Comparison of ENCODE assay signal across 7 mouse cellular contexts in the genomic region with DNA sequence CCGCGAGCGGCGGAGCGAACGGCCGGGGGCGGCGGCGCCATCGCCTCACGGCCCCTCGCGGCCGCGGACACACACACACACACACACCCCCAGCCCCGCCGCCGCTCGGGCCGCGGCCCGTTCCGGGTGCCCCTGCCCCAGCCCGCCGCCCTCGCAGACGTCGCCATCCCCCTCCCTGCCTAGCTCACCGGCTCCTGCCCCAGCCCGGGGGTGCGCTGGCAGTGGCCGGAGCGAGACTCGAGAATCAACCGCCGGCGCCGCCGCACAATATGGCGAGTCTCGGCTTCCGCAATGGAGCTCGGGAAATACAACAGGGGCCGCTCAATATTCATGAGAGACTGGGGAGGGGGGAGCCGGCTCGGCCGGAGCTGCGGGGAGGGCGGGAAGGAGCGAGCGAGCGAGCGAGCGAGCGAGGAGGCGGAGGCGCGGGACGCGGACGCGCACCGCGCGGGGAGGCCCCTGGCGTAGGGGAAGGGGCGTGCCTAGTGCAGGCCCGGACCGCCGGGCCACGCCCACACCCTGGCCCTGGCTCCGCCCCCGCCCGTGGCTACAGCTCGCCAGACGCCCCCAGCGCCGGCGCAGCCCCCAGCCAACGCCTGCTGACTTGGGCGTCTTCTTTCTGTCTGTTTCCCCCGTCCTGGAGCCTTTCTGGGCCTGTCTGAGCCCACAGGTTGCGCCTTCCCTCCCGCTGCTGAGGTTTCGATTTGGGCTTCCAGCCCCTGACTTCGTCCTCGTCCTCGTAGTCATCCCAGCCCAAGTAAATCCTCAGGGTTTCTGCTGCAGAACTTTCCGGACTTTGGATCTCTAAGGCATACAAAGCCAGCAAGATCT. TPM values are rescaled to one million over a fixed set of nuclear protein-coding genes. Genes with fewer than 3 reads are reported as not detected.
DNase-seq lines count a peak whose midpoint lies in the region; ATAC-seq and TF ChIP-seq lines count a peak whose summit lies in the region.

A gene (minus strand): TSS at position 425 of the 831 bp plus-strand sequence.

- under 1% methylated on average over 56 of the region's 90 CpGs for WGBS in intestine, postnatal 0 days
- WGBS in midbrain, embryonic 12.5 days, result under 1% methylated on average over 86 of the region's 90 CpGs
- under 1% methylated on average over 87 of the region's 90 CpGs for WGBS in small intestine, adult 2 months

- TF ChIP-seq POLR2A in small intestine, adult 2 months (IDR thresholded peaks at IDR 0.05; ENCODE audit: low read depth, low read length), result peak; percentile 23

- peak within 1 kb of the TSS; percentile 73 for H3K4me2 ChIP-seq in intestine, postnatal 0 days (replicated peaks; ENCODE audit: low read depth)
- H3K4me2 ChIP-seq in midbrain, embryonic 12.5 days (replicated peaks), result peak within 1 kb of the TSS; percentile 58

- TF ChIP-seq CTCF in intestine, postnatal 0 days (IDR thresholded peaks at IDR 0.05; ENCODE audit: low read depth), result no peak
- TF ChIP-seq CTCF in small intestine, adult 2 months (IDR thresholded peaks at IDR 0.05; ENCODE audit: extremely low read depth, insufficient read length, insufficient replicate concordance, low read depth, low read length), result no peak

- ATAC-seq in intestine, postnatal 0 days, result peak; percentile 98
- peak; percentile 97 for ATAC-seq in midbrain, embryonic 12.5 days (ENCODE audit: low FRiP score, low read depth)

- no peaks in the 10 kb centered on the region; the same call in 1 of the 2 replicates for H3K4me1 ChIP-seq in intestine, postnatal 0 days (replicated peaks; ENCODE audit: control insufficient read depth, insufficient read depth, low read length)
- peaks cover 13% of the 10 kb centered on the region for H3K4me1 ChIP-seq in midbrain, embryonic 12.5 days
- no peaks in the 10 kb centered on the region for H3K4me1 ChIP-seq in small intestine, adult 2 months (ENCODE audit: control insufficient read depth, insufficient read depth, insufficient read length, low read length)

- no peaks in the 10 kb centered on the region for H3K36me3 ChIP-seq in intestine, postnatal 0 days (ENCODE audit: control insufficient read depth, insufficient read depth)
- H3K36me3 ChIP-seq in midbrain, embryonic 12.5 days, result no peaks in the 10 kb centered on the region
- H3K36me3 ChIP-seq in small intestine, adult 2 months (ENCODE audit: control insufficient read depth, insufficient read depth, low read length), result no peaks in the 10 kb centered on the region

- intact Hi-C loops in left cerebral cortex, postnatal 4 days (cut with DNase I), result no loop called here

- no peaks in the 10 kb centered on the region for H3K27me3 ChIP-seq in intestine, postnatal 0 days (replicated peaks; ENCODE audit: control insufficient read depth, insufficient read depth, low read length)
- H3K27me3 ChIP-seq in midbrain, embryonic 12.5 days, result no peaks in the 10 kb centered on the region
- no peaks in the 10 kb centered on the region for H3K27me3 ChIP-seq in small intestine, adult 2 months (ENCODE audit: control insufficient read depth, insufficient read depth, low read length)

- H3K9ac ChIP-seq in intestine, postnatal 0 days (ENCODE audit: low read depth, low read length), result peak within 1 kb of the TSS; percentile 98
- H3K9ac ChIP-seq in midbrain, embryonic 12.5 days (replicated peaks), result peak within 1 kb of the TSS; percentile 98

- H3K9me3 ChIP-seq in intestine, postnatal 0 days (ENCODE audit: control insufficient read depth), result no peaks in the 10 kb centered on the region
- H3K9me3 ChIP-seq in midbrain, embryonic 12.5 days, result no peaks in the 10 kb centered on the region

- peak within 1 kb of the TSS; percentile 97 for H3K4me3 ChIP-seq in intestine, postnatal 0 days (ENCODE audit: low read depth, low read length)
- H3K4me3 ChIP-seq in midbrain, embryonic 12.5 days, result peak within 1 kb of the TSS; percentile 98
- H3K4me3 ChIP-seq in small intestine, adult 2 months (ENCODE audit: low read depth, low read length), result peak within 1 kb of the TSS; percentile 75

- DNase-seq in adrenal gland, adult 8-10 months, result peak; percentile 85
- DNase-seq in embryo, embryonic 9.5 days (ENCODE audit: extremely low spot score), result peak; percentile 93
- DNase-seq in gonadal fat pad, adult 2 months (ENCODE audit: low read depth), result no peak
- DNase-seq in left cerebral cortex, postnatal 4 days, result peak; percentile 96

- peak within 1 kb of the TSS; percentile 97 for H3K27ac ChIP-seq in intestine, postnatal 0 days (ENCODE audit: low read depth, low read length)
- H3K27ac ChIP-seq in midbrain, embryonic 12.5 days (replicated peaks), result peak within 1 kb of the TSS; percentile 98
- peak within 1 kb of the TSS; percentile 28 for H3K27ac ChIP-seq in small intestine, adult 2 months (ENCODE audit: insufficient read depth, low read depth, low read length)

RNA-seq across cellular contexts. Expression of the gene that starts here (rescaled TPM):
- total RNA-seq in adrenal gland, adult 8-10 months (2022), result 10 to 100 TPM; 52.6 to 72.0 (median 55.3) TPM
- polyA plus RNA-seq in gonadal fat pad, adult 2 months (2012; rRNA removed), result 35.0 and 38.2 TPM in 2 replicates
- polyA plus RNA-seq in intestine, postnatal 0 days (2015; fragmentation: Nextera tagmentation; extraction: Ambion mirVana), result 26.9 and 31.4 TPM in 2 replicates
- total RNA-seq in left cerebral cortex, postnatal 4 days (2021), result 10 to 100 TPM; 62.9 to 79.5 TPM
- polyA plus RNA-seq in midbrain, embryonic 12.5 days (2016; fragmentation: Nextera tagmentation; extraction: Ambion mirVana), result 131 and 133 TPM in 2 replicates
- polyA plus RNA-seq in small intestine, adult 2 months (2012; rRNA removed), result 2.4 and 4.6 TPM in 2 replicates

Comparison
In these comparisons a context has a peak if more than half of its experiments do, and no peak if none do; other contexts are left out.
1. H3K27ac ChIP-seq: peak in every context shown above with its lines; median percentile 98 in midbrain, embryonic 12.5 days; 97 in intestine, postnatal 0 days; 28 in small intestine, adult 2 months.